Mouse (Mus musculus) adrenal gland (tissue): ENCODE measurements around the gene Atxn7l3.
"Not testable (repeated sequence)": the region's sequence is repeated elsewhere in the genome, so short reads cannot be mapped to it uniquely, and the experiment has no call there.

Experiments
- intact Hi-C: fragments of 180-260 bp; cut with DNase I; formaldehyde crosslinking; loops from one replicate; pipeline ENCODE4 v1.15.1; 2025

Gene Atxn7l3

DNA sequence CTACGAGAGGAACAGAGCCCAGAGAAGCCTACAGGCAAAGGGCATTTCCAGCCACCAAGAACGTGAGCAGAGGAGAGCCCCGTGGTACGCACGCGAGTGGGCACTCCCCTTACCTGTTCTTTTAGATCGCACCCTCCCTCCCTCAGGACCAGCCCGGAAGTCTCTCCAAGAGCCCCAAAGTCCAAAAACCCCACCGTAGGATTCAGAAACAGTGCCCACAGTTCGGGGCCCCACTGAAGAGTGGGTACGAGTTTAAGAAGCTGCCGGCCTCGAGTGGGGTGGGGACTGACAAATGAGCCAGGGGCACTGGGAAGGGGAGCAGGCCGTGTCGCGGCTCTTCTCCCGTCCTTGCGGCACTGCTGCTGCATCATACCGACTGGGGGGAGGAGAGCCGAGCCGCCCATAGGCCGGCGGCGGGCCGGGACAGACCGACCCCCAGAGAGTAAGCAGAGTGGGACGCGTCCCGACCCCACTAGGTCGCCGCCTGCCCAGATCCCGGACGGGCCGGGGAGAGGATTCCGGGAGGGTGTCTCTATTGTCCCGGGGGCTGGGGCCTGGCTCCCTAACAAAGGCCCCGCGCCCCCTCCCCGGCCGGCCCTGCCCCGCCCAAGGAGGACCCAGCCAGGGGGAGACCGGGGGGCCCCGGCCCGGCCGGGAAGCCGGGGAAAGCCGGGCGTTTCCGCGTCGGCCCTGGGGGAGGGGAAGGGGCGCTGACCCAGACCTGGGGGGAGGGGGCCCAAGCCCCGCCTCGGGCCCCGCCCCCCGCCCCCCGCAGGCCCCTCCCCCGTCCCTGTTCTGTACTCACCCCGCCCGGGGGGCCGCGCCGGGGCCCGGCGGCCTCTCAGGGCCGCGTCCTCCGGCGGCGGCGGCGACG lies 596 bp downstream of the Atxn7l3 start:
- intact Hi-C loops = no loop called here

DNA sequence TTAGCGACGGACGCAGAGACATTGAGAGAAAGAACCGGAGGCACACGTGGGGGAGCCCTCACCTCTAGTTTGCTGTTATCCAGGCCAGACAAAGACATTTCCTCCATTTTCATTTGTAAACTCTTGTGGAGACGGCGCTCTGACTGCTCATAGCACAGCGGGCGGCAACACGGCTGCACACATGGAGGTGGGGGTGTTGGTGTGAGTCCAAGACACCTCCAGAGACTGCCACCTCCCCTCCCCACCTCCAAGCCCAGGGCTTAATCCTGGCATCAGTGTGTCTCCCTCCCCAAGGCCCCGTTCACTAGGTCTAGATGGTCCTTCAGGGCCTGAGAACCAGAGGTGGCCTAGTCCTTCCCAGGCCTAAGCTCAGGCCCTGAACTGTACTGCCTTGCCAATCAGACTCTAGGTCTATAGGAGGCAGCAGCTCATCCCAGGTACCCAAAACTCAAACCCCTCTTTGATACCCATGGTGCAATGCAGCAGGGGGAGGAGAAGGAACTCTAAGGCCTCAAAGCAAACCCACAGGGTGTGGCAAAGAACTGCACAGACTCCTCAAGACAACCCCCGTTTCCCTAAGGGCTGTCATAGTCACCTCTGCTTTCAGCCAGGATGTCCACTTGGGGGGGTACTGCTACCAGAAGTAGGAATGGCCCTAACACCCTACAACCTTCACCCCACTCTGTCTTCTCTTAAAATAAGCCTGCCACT lies 1.4 kb downstream of the Atxn7l3 start:
- intact Hi-C loops = no loop called here

DNA sequence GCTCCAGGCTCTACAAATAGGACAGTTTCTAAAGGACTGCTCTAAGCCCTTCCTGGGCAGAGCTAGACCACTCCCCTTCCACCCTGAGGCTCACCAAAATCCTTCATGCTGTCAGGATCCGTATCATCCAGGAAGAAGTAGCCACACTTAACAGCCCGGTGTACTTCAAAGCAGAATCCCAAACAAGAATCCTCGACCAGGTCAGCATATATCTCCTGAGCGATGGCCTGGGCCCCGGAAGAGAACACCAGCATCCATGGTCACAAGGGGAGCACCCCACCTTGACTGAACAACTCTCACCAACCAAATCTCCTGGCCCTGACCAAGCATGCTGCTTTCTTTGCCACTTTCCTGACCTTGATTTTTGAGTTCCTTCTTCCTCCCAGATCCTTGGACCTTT lies 2.0 kb downstream of the Atxn7l3 start:
- intact Hi-C loops = no loop called here

DNA sequence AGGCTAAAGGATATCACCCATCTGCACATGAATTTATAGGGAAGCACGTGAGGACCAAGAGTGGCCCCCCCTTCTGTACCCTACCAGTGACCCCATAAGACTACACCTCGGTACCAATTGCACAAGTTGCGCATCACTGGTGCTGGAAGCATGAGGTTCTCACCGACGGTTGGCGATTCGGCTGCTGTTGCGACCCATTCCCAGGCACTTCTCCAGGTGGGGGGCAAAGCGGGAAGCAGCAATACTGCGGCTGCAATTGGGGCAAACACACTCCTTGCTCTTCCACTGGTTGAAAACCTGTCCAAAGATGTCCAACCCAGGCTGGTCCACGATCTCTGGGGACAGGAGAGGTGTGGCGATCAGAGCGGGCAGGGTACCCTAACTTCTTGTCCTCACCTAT lies 2.5 kb downstream of the Atxn7l3 start:
- intact Hi-C loops = no loop called here

DNA sequence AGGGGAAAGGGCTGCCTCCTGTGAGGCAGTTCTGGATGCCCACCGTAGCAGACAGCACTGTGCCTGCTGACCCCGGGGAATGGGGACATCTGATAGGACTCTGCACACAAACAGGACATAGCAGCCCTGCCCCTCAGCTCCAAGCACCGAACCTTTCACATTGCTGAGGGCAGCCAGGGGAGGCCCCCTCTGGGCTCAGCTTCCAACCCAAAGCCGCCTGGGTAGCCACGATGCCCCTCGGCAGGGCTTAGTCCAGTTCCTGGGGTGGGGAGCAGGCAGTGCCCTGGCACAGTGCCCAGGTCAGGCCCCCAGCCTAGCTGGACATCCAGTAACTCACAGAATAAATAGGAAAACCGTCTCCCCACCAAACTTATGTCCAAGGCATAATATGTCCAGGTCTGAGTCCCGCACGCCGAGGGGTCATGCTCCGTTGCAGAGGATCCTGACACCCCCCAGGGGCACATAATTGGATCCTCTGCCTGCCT lies 5.3 kb downstream of the Atxn7l3 start:
- intact Hi-C loops = no loop called here

DNA sequence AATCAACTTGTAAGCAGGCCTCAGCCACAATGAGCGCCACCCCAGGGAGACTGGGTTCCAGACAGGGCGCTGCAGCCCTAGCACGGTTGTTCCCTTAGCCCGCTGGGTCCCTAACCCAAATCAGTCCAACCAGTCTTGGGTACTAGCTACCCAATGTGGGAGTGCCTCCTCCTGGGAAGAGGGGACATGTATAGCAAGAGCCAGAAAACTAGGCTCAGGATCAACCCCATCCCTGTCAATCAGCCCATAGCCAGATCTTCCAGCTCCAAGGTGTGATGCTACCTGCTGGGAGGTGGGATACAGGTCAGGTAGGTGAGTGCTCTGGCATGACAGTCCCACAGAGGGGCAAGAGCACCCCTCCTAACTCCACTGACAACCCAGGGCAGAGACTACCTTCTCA lies 6.3 kb downstream of the Atxn7l3 start:
- intact Hi-C loops = no loop called here

DNA sequence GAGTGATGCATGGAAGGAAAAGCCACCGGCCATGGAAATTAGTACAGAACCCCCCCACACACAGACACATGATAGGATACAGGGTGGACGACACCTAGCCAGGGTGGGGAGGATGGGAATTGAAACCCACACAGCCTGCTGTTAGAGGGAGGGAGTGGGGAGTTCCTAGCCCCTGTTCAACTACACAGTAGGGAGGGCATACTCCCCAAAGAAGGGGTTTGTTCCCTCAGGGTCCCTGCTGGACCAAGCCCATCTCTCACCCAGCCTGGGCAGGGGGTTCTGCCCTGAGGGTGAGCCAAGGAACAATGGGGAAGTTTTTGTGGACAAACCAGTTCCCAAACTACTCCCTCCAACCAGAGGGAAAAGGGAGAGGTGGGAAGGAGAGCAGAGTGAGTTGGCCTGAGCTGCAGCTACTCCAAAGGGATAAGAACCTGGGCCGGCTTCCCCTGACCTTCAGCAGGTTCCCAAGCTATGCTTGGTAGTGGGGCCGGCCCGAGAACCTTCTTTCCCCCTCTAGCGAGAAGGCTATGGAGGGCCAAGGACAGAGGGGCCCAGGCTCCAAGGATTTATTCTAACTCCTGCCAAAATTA lies 6.8 kb downstream of the Atxn7l3 start:
- intact Hi-C loops = no loop called here

DNA sequence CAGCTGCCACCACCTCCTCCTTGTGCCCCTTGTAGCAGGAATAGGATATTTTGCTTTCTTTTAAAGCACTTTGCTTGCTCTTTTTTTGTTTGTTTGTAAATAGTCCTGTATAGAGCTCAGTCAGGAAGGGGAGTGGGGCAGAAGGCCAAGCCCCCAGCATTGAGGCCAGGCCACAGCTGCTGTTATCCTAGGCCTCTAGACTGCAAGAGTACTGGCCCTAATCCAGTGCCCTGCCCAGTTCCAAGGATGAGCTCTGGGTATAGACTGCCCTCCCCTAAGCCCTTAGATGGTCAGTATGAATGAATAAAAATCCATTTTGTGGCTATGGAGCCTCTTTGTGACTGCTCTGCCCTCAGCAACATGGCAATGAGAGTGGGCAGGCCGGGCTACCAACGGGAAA lies 7.5 kb downstream of the Atxn7l3 start:
- intact Hi-C loops = no loop called here

DNA sequence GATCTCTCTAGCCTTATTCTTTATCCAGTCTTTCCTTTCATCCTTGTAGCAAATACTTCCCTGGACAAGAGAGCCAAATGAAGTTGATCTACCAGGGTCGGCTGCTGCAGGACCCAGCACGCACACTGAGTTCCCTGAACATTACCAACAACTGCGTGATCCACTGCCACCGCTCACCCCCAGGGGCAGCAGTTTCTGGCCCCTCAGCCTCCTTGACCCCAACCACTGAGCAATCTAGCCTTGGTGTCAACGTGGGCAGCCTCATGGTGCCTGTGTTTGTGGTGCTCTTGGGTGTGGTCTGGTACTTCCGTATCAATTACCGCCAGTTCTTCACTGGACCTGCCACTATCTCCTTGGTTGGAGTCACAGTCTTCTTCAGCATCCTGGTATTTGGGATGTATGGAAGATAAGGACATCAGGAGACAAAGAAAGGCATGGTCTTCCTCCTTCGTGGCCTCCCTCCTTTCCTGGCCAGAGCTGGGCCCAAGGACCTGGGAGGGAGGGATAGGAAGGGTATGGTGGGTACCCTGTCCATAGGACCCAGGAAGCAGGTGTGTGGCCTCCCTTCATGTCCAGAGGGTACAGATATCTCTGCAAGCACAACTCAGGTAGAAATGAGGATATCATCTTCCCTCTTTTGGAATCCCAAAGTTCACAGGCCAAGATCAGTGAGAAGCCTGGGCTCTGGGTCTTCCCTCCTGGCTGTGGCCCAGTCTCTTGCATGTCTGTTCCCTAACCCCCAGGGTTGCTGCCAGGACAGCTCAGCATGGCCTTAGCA lies 8.2 kb downstream of the Atxn7l3 start:
- intact Hi-C loops = no loop called here

DNA sequence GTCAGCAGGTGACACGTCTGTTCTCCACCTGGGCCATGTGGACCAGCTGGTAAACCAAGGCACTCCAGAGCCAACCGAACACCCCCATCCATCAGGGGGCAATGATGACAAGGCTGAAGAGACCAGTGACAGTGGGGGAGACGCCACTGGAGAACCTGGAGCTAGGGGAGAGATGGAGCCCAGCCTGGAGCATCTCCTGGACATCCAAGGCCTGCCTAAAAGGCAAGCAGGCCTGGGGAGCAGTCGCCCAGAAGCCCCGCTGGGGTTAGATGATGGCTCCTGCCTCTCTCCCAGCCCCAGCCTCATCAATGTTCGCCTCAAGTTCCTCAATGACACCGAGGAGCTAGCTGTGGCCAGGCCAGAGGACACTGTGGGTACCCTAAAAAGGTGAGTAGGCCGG lies 8.9 kb downstream of the Atxn7l3 start:
- intact Hi-C loops = no loop called here

DNA sequence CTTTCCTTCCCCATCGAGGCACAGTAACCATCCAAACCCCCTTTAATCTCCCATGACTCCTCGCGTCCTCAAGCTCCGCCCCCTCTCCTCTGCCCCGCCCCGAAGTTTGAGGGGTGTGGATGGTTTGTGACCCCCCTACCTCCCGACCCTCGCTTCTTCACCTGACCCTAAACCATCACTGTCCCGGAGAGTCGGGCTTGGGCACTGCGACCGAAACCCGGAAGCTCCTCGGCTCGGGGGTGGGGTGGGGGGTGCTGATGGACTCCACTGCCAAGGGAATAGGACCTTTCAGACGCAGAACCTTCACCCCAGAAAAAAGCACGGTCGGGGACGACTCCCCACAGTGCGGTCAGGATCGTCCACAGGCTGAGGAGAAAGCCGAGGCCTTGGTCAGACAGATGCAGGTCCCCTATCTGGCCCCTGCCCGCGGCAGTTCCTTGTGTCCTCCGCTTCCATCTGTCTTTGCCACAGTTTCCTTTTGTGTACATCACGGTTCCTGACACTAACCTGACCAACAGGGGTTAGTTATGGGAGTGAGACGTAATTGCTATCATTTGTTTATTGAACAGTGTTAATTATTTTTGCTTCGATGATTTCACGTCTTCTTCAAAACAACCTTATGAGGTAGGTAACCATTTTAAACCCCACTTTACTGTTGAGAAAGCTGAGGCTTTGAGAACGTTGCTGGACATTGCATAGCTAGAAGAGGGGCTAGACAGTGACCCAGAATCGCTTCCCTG lies 11.2 kb downstream of the Atxn7l3 start:
- intact Hi-C loops = no loop called here

DNA sequence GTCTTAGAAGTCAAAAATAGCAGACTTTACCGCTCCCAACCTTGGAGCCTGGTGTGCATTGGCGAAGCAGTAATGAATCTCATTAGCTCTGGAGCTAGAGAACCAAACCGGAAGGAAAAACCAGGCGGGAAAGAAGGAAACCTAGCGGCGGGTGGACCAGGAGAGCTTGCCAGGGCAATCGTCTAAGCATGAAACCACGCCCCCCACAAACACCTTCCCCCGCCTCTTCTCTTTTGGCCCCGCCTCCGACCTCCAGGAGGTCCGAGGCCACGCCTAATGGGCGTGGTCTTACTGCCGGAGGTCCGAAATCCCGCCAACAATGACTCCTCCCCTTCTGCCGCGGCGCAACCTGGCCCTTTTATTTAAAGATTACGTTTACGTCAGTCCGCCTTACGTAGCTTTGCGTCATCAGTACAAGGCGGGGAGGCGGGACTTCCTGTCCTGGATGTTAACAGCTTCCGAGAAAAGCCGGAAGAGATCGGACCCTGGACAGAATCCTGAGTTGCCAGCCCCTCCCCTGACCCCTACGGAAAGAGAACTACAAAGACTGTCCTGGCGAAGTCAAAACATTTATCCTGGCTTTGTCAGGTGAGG lies 11.8 kb downstream of the Atxn7l3 start, which contains the start of gene Tmub2:
TSS of gene Tmub2 (plus strand) at position 431 of the 594 bp plus-strand sequence.
- intact Hi-C loops = no loop called here

DNA sequence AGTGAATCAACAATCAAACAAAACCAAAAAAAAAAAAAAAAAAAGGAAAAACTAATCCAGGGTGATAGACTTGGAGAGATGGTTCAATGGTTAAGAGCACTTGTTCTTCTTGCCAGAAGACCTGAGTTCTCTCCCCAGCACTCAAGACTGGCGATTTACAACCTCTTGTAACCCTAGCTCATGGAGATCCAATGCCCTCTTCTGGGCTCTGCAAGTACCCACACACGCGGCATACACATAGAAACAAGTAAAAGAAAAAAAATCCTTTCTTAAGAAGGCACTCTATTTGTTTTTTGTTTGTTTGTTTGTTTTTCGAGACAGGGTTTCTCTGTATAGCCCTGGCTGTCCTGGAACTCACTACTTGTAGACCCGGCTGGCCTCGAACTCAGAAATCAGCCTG lies 12.5 kb downstream of the Atxn7l3 start:
- intact Hi-C loops = no loop called here

DNA sequence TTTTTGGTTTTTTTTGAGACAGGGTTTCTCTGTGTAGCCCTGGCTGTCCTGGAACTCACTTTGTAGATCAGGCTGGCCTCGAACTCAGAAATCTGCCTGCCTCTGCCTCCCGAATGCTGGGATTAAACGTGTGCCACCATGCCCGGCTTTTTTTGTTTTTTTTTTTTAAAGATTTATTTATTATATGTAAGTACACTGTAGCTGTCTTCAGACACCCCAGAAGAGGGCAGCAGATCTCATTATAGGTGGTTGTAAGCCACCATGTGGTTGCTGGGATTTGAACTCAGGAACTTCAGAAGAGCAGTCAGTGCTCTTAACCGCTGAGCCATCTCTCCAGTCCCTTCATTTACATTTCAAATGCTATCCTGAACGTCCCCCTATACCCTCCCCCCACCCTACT lies 16.2 kb downstream of the Atxn7l3 start:
- intact Hi-C loops = not testable (repeated sequence)

DNA sequence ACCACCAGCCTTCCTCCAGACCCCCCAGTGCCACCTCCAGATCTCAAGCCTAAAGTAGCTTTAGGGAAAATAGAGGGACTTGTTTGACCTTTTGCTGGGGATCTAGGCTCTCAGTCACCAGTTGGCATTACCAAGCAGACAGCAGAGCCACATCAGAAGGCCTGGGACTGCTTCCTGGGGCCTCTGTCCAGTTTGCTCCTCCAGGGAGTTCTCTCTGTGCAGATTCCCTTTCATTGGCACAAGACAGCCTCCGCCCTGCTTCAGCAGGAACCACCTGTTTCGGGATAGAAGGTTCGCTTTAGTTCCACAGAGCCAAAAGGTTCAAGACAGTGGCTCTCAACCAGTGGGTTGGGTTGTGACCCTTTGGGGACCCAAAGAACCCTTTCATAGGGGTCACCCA lies 16.8 kb downstream of the Atxn7l3 start:
- intact Hi-C loops = no loop called here

DNA sequence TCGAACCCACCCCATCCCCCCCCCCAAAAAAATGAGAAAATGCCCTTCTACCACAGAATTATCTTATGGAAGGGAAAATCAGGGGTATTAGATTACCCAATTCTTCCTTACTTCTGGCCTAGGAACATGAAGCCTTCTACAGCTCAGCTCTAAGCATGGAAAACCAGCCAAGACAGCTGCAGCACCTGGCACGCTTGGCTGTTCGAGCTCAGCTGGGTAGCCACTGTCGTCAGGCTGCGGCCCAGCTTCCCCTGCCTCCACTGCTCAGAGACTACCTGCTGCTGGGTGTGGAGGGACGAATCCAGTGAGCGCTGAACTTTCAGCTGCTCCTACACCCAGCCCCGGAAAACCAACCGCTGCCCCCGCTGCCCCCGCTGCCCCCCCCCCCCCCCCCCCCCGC lies 18.7 kb downstream of the Atxn7l3 start:
- intact Hi-C loops = no loop called here

DNA sequence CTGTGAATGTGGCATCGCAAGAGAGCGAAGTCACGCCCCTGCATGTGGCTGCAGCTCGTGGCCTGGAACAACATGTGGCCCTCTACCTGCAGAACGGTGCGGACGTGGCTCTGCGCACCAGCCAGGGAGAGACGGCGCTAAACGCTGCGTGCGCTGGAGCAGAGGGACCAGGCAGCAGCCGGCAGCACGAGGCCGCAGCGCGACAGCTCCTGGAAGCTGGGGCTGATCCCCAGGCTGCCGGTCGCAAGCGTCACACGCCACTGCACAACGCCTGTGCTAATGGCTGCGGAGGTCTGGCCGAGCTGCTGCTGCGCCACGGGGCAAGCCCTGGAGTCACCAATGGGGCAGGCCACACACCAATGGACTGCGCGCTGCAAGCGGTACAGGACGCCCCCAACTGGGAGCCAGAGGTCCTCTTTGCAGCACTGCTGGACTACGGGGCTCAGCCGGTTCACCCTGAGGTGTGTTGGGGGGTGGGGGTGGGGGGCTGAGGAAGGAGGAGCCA lies 20.0 kb downstream of the Atxn7l3 start:
- intact Hi-C loops = no loop called here

DNA sequence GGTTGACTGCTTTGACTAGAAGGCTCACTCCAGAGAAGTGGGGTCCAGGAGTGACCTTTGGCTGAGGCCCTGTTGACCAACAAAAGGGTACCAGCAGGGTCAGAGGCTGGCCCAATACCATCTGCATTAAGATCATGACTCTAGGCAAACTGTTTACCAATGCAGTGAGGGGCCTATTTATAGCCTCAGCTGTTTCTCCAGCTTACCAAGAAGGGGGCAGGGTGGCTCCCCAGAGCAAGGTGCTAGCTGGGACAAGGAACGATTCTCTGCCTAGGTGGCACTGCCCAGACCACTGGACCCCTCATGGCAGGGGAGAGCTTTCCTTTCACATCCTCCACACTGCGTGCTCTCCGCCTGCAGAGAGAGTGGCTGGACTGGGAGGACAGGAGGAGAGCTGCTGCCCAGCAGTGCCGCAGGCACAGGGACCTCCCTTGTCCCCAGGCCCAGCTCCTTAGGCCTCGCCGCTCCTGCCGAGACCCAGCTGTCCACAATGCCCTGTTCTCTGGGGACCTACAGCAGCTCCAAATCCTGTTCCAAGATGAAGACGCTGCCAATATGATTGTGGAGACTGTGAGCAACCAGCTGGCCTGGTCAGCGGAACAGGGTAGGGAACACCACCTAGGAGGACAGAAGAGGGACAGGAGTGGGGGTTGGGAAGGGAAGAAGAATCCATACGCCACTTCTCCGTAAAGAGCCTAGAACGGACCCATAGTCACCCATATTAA lies 27.7 kb downstream of the Atxn7l3 start, which contains the start of gene Asb16:
TSS of gene Asb16 (plus strand) at position 224 of the 725 bp plus-strand sequence.
- intact Hi-C loops = no loop called here

DNA sequence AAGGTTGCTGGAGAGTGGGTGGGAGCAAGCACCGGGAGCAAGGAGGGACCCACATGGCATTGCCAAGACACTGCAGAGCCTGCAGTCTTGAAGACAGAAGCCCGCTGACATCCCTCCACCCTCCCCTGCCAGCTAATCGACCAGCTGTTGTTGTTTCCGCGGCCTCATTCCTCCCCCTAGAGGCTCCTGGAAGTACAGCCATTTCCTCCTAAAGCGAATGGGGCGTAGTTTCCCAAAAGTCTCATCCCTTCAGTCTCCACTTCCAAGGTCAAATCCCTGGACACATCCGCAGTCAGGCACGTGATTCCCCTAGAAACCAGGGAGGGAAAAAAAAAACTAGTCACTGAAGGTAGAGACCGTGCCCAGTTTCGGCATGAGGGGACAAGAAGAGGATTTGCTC lies 29.0 kb downstream of the Atxn7l3 start:
- intact Hi-C loops = no loop called here
